Mouse (Mus musculus) liver, embryonic 11.5 days (tissue): ENCODE measurements around the gene Prmt3. TPM values are rescaled to one million over a fixed set of nuclear protein-coding genes. Genes with fewer than 3 reads are reported as not detected.

ENCODE experiments used
- ATAC-seq: fragments of 200-750 bp; cut with Nextera tagmentation; replicated peaks from 2 replicates; pipeline ENCODE4 v1.8.0; 2017; ENCODE audit warnings: moderate number of reproducible peaks, mild to moderate bottlenecking, moderate TSS enrichment, moderate library complexity; ENCODE audit not compliant: low FRiP score
- DNase-seq: peaks from one replicate; pipeline ENCODE4 v3.0.0-alpha.2; 2017; ENCODE audit warnings: low spot score
- H3K27ac ChIP-seq: fragments of 300-500 bp; sonication (generic); 2 replicates; pipeline ENCODE4 v1.5.1; 2014; ENCODE audit warnings: mild to moderate bottlenecking, low read depth, low read length, control low read depth
- H3K27me3 ChIP-seq: fragments of 300-500 bp; sonication (generic); replicated peaks from 2 replicates; pipeline ENCODE4 v1.6.1; 2014; ENCODE audit warnings: low read length, mixed read lengths; ENCODE audit not compliant: control insufficient read depth, insufficient read depth
- H3K36me3 ChIP-seq: fragments of 300-500 bp; sonication (generic); 2 replicates; pipeline ENCODE4 v1.6.1; 2014; ENCODE audit warnings: mild to moderate bottlenecking, low read length, moderate library complexity, mixed read lengths; ENCODE audit not compliant: control insufficient read depth, insufficient read depth
- H3K4me1 ChIP-seq: fragments of 300-500 bp; sonication (generic); replicated peaks from 2 replicates; pipeline ENCODE4 v1.6.1; 2014; ENCODE audit warnings: low read length, mixed read lengths; ENCODE audit not compliant: control insufficient read depth, insufficient read depth
- H3K4me2 ChIP-seq: fragments of 300-500 bp; sonication (generic); 2 replicates; pipeline ENCODE4 v1.6.1; 2014; ENCODE audit warnings: mild to moderate bottlenecking, control low read depth, moderate library complexity
- H3K4me3 ChIP-seq: fragments of 300-500 bp; sonication (generic); 2 replicates; pipeline ENCODE4 v1.5.1; 2014; ENCODE audit warnings: low read depth, low read length, control low read depth
- H3K9ac ChIP-seq: fragments of 300-500 bp; sonication (generic); 2 replicates; pipeline ENCODE4 v1.6.1; 2014; ENCODE audit warnings: low read depth, low read length, control low read depth
- H3K9me3 ChIP-seq: fragments of 300-500 bp; sonication (generic); 2 replicates; pipeline ENCODE4 v1.6.1; 2016; ENCODE audit warnings: low read length, inconsistent platforms, mixed read lengths; ENCODE audit not compliant: control insufficient read depth
- WGBS: fragments of 180-500 bp; shearing (Covaris S2); extraction: QIAGEN DNeasy Blood & Tissue Kit; methylation state at CpG from one replicate; pipeline ENCODE4 v1.1.7; 2014; 5-methylcytosine and 5-hydroxymethylcytosine counted together
- polyA plus RNA-seq: library from polyadenylated mRNA; unstranded; fragments of >200 nt; fragmentation: Nextera tagmentation; extraction: Ambion mirVana; gene quantifications from 2 replicates; pipeline ENCODE4 v1.2.1, GENCODE M21; 2014

Prmt3 gene
- polyA plus RNA-seq, 1 experiment from 2014 or later = 65.0 TPM

DNA sequence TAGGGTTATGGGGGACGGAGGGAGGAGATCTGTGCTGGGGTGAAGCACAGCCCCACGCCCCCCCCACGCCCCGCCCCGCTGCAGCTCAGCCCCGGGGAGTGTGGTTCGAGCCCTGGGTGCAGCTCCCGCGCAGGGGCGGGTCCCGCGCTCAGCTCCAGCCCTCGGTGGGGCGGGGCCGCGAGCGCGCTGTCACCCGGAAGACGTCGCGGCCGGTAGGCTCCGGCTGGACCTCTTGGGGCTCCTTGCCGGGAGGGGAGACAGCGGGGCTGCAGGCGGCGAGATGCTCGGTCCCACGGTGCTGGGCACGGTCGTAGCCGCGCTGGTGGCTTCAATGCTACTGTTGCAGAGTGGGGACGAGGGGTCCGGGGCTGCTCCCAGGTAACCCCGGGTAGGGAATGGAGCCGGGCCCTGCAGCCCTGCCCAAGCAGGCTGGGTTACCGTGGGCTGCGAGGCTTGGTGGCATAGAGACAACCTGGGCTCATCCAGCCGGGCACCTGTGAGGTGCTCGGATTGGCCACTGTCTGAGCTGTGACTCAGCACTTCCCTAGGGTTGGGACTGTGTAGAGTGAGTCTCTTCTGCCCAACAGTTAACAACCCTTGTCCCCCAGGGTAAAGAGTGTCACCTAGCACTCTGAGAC, 19.1 kb upstream of the Prmt3 start, which contains the start of gene Htatip2:
Htatip2 (plus strand) TSS at position 182 of the 638 bp plus-strand sequence.
- Histone ChIP-seq H3K4me3 (peak within 1 kb of the TSS; percentile 81), H3K9ac (peak within 1 kb of the TSS; percentile 91), H3K9me3 (no peaks in the 10 kb centered on the region), H3K27me3 (no peaks in the 10 kb centered on the region; the same call in 1 of the 2 replicates), H3K27ac (peak within 1 kb of the TSS; percentile 62), H3K4me1 (peaks cover 14% of the 10 kb centered on the region), H3K36me3 (no peaks in the 10 kb centered on the region), H3K4me2 (peak within 1 kb of the TSS; percentile 86)
- peak; percentile 66 for DNase-seq
- WGBS = 2% methylated on average over 40 of the region's 42 CpGs
- peak; percentile 90 for ATAC-seq

GRCm38 (mm10) chr7:49762605-49763004, 15.5 kb upstream of the Prmt3 start:
- Histone ChIP-seq H3K4me1 (peaks cover 23% of the 10 kb centered on the region), H3K4me2 (peak overlapping the region; percentile 8; the same call in 1 of the 2 replicates), H3K27me3 (no peaks in the 10 kb centered on the region; the same call in 1 of the 2 replicates), H3K27ac (peak overlapping the region; percentile 57), H3K9ac (no peak overlapping the region), H3K36me3 (no peaks in the 10 kb centered on the region), H3K9me3 (no peaks in the 10 kb centered on the region), H3K4me3 (no peak overlapping the region)
- ATAC-seq (peak; percentile 44; the same call in 1 of the 2 replicates), DNase-seq (no peak)
- 66% methylated on average over 13 of the region's 13 CpGs for WGBS

DNA sequence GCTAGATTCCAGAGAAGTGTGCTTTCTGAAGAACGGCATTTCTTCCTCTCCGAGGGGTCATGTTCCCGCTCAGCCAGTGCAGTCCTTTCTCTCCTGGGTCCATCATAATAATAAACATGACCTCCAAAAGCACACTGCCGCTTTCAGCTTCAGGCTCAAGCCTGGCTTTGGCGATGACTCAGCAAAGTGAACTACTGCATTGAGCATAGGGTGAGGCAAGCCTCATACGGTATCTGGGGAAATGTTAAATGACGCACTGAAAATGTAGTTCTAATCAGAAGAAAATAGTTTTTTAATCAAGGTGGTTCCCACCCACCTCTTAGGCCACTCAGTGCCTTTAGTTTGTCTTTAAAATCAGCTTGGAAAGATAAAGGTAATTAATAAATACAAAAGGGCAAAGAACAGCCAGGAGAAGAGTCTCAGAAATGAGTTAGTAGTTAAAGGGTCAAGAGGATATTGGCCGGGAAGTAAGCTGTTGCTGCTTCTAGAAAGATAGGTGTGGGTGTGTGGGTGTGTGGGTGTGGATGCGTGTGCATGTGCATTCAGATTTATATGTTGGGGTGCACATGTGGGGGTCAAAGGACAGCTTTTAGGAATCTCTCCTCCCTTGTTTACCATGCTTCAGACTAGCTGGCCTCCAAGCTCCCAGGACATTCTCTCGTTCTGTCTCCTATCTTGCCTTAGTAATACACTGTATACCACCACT, 14.0 kb upstream of the Prmt3 start:
- DNase-seq (no peak), ATAC-seq (peak; percentile 68)
- peak overlapping the region; percentile 83 for H3K27ac ChIP-seq
- H3K4me2 ChIP-seq = peak overlapping the region; percentile 41
- 51% methylated on average over 10 of the region's 10 CpGs for WGBS
- H3K27me3 ChIP-seq = no peaks in the 10 kb centered on the region
- H3K9ac ChIP-seq = peak overlapping the region; percentile 48
- no peak overlapping the region for H3K4me3 ChIP-seq
- H3K4me1 ChIP-seq = peaks cover 23% of the 10 kb centered on the region
- H3K9me3 ChIP-seq = no peaks in the 10 kb centered on the region
- no peaks in the 10 kb centered on the region for H3K36me3 ChIP-seq

DNA sequence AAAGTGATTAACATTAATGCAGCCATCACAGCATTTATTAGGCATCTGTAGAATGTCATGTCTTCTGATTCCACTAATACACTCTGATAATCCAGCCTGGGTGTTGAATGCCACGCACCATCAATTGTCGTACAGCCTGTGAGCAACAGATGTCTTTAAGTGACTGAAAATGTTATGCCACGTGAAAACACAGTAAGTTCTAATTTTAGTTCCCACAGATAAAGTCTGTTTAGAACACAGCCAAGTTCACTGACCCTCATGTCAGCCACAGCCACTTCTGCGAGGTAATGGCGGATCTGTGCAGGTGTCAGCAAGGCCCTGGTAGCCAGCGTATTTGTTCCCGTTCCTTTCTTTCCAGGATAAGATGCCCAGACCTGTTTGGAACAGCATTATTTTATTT, 12.0 kb upstream of the Prmt3 start:
- Histone ChIP-seq H3K27ac (no peak overlapping the region), H3K9me3 (no peaks in the 10 kb centered on the region), H3K27me3 (no peaks in the 10 kb centered on the region), H3K4me2 (no peak overlapping the region), H3K4me1 (peaks cover 23% of the 10 kb centered on the region), H3K9ac (no peak overlapping the region), H3K36me3 (no peaks in the 10 kb centered on the region), H3K4me3 (no peak overlapping the region)
- no peak for DNase-seq
- 85% methylated on average over 7 of the region's 7 CpGs for WGBS
- no peak for ATAC-seq

DNA sequence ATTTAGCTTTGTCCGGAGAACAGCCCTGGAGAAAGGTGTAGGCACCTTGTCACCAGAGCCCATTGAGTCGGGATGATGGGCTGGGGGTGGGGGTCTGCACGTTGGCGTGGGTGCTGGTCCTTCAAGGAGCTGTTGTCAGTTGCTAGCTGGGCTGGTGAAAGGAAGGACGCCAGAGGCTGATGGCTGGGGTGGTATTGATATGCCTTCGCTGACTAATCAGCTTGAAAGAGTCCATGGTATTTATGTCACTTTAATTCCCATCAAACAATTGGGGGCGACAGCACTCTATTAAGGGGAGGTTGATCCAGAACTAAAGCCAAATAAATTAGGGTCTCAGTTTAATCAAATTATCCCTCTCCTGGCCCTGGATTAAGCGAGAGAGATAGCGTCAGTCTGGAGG, 9.6 kb upstream of the Prmt3 start:
- Histone ChIP-seq H3K9ac (no peak overlapping the region), H3K9me3 (no peaks in the 10 kb centered on the region), H3K27ac (no peak overlapping the region), H3K36me3 (no peaks in the 10 kb centered on the region), H3K27me3 (no peaks in the 10 kb centered on the region), H3K4me2 (no peak overlapping the region), H3K4me1 (peaks cover 14% of the 10 kb centered on the region), H3K4me3 (no peak overlapping the region)
- ATAC-seq (no peak), DNase-seq (no peak)
- WGBS = 73% methylated on average over 9 of the region's 9 CpGs

- no peak for ATAC-seq
- 90% methylated on average over 2 of the region's 2 CpGs for WGBS
- DNase-seq = no peak
- no peak overlapping the region for H3K27ac ChIP-seq
- H3K4me1 ChIP-seq = peaks cover 5% of the 10 kb centered on the region
- no peaks in the 10 kb centered on the region for H3K27me3 ChIP-seq
- no peaks in the 10 kb centered on the region for H3K9me3 ChIP-seq
- H3K4me3 ChIP-seq = no peak overlapping the region
- H3K9ac ChIP-seq = no peak overlapping the region
- no peaks in the 10 kb centered on the region for H3K36me3 ChIP-seq
- H3K4me2 ChIP-seq = no peak overlapping the region
Observed at GRCm38 (mm10) chr7:49774396-49774795, 3.8 kb upstream of the Prmt3 start.

- Histone ChIP-seq H3K27ac (no peak overlapping the region), H3K9ac (no peak overlapping the region), H3K4me3 (no peak overlapping the region), H3K36me3 (peaks cover 7% of the 10 kb centered on the region), H3K9me3 (no peaks in the 10 kb centered on the region), H3K27me3 (no peaks in the 10 kb centered on the region), H3K4me2 (no peak overlapping the region), H3K4me1 (peaks cover 13% of the 10 kb centered on the region)
- ATAC-seq (no peak; the same call in 1 of the 2 replicates), DNase-seq (no peak)
- 39% methylated on average over 3 of the region's 3 CpGs for WGBS
Observed at GRCm38 (mm10) chr7:49777585-49777984, 561 bp upstream of the Prmt3 start.

GRCm38 (mm10) chr7:49778904-49779615, 914 bp downstream of the Prmt3 start:
- H3K27ac ChIP-seq = no peak overlapping the region
- H3K4me1 ChIP-seq = peaks cover 13% of the 10 kb centered on the region
- DNase-seq = no peak
- ATAC-seq = no peak
- 68% methylated on average over 12 of the region's 12 CpGs for WGBS
- peaks cover 7% of the 10 kb centered on the region for H3K36me3 ChIP-seq
- no peaks in the 10 kb centered on the region for H3K27me3 ChIP-seq
- H3K9ac ChIP-seq = peak overlapping the region; percentile 98
- no peaks in the 10 kb centered on the region for H3K9me3 ChIP-seq
- H3K4me3 ChIP-seq = peak overlapping the region; percentile 78
- H3K4me2 ChIP-seq = peak overlapping the region; percentile 87
